Mouse (Mus musculus) embryo, embryonic 9.5 days (tissue): ENCODE measurements around the gene Dedd2.

Source experiments
- DNase-seq: peaks from one replicate; pipeline ENCODE4 v3.0.0-alpha.2; 2017; ENCODE audit errors: extremely low spot score

Dedd2 gene

GRCm38 (mm10) chr7:25246759-25247137 is 26.3 kb upstream of the Dedd2 start:
- no peak for DNase-seq

- DNase-seq: no peak
These were observed 25.8 kb upstream of the Dedd2 start for GRCm38 (mm10) chr7:25246079-25246758.

GRCm38 (mm10) chr7:25244562-25245369 is 24.4 kb upstream of the Dedd2 start:
- DNase-seq: no peak

- no peak for DNase-seq
These were observed 22.9 kb upstream of the Dedd2 start for GRCm38 (mm10) chr7:25243361-25243760.

GRCm38 (mm10) chr7:25241062-25241461 is 20.6 kb upstream of the Dedd2 start:
- peak; percentile 51 for DNase-seq

- no peak for DNase-seq
These were observed 20.2 kb upstream of the Dedd2 start for GRCm38 (mm10) chr7:25240631-25241030.

GRCm38 (mm10) chr7:25238829-25239623 is 18.6 kb upstream of the Dedd2 start:
- DNase-seq: peak; percentile 79

- peak; percentile 97 for DNase-seq
These were observed 17.7 kb upstream of the Dedd2 start for GRCm38 (mm10) chr7:25238015-25238706.

GRCm38 (mm10) chr7:25237249-25238014 is 17.0 kb upstream of the Dedd2 start, which contains the start of gene Gsk3a:
Gene Gsk3a, minus strand, starts transcription at chr7:25237851.
- no peak for DNase-seq

GRCm38 (mm10) chr7:25235526-25235925 is 15.1 kb upstream of the Dedd2 start:
- no peak for DNase-seq

GRCm38 (mm10) chr7:25233061-25233460 is 12.6 kb upstream of the Dedd2 start:
- no peak for DNase-seq

GRCm38 (mm10) chr7:25232101-25232648 is 11.8 kb upstream of the Dedd2 start:
- DNase-seq: no peak

- no peak for DNase-seq
These were observed 10.4 kb upstream of the Dedd2 start for GRCm38 (mm10) chr7:25230690-25231285.

- no peak for DNase-seq
These were observed 7.3 kb upstream of the Dedd2 start for GRCm38 (mm10) chr7:25227523-25228300.

- no peak for DNase-seq
These were observed 2.0 kb upstream of the Dedd2 start for GRCm38 (mm10) chr7:25222275-25222967.

GRCm38 (mm10) chr7:25221102-25221883 is 878 bp upstream of the Dedd2 start, which contains the start of gene Zfp526:
Gene Zfp526, plus strand, starts transcription at chr7:25221425.
- DNase-seq: peak; percentile 96

- peak; percentile 94 for DNase-seq
These were observed 509 bp downstream of the Dedd2 start for GRCm38 (mm10) chr7:25219756-25220456.
